Mouse (Mus musculus): ENCODE measurements at regions not wholly inside any gene's neighbourhood (a gene's known extent, or its start where the extent isn't known, plus 50 kb on each side); places are given as distances from the start of the nearest gene placed in this dataset.

DNA sequence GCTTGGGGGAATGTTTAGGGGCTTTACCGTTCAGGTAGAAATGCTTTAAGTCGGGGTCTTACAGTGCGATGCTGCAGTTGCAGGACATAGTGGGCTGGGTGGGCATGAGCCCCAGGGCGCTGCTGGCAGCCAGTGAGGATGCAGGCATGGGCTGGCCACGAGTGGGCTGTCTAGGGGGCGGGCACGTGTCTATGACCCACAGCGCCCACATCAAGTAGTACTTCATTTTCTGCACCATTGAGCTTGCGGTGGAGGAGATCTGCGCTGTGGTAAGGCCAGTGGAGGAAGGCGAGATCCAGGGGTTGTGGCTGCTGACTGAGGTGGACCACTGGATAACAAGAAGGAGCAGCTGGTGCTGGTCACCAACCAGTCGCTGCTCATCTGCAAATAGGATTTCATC is 52.4 kb upstream of the Olfr291 start:
- DNase-seq (ENCODE audit: low spot score): no peak

DNA sequence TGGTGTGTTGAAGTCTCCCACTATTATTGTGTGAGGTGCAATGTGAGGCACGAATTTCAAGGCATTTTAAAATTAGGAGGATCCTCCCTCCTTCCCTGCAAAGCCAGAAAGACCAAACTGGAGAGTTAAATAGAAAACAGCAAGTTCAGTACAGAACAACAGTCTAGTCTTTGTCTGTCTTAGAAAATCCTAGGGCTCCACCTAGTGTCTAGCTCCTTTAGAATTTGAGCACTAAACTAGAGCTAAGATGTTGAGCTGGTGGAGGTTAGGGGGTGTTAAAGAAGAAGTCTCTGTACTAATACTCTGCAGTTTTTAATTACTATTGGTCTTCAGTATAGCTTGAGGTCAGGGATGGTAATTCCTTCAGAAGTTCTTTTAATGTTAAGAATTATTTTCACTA is 58.7 kb upstream of the Olfr291 start:
- DNase-seq (ENCODE audit: low spot score): no peak

- peak; percentile 58 for DNase-seq (ENCODE audit: low spot score)
These were observed 74.0 kb upstream of the Olfr291 start for GRCm38 (mm10) chr7:84779276-84779825.

DNA sequence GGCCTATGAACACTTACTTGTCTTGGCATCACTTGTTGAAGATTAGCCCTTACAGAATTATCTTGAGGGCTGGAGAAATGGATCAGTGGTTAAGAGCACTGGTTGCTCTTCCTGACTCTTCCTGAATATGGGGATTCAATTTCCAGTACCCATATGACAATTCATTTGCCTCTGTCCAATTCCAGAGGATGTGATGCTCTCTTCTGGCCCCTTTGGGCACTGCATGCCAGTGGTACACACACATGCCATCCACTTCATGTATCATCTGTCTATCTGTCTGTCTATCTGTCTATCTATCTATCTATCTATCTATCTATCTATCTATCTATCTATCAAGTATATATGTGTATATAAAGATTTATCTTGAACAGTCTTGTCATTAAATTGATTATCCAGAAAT is 75.7 kb upstream of the Olfr291 start:
- no peak for DNase-seq (ENCODE audit: low spot score)

GRCm38 (mm10) chr7:84756261-84756660 is 66.5 kb upstream of the Zfand6 start:
- no peak for DNase-seq (ENCODE audit: low spot score)

DNA sequence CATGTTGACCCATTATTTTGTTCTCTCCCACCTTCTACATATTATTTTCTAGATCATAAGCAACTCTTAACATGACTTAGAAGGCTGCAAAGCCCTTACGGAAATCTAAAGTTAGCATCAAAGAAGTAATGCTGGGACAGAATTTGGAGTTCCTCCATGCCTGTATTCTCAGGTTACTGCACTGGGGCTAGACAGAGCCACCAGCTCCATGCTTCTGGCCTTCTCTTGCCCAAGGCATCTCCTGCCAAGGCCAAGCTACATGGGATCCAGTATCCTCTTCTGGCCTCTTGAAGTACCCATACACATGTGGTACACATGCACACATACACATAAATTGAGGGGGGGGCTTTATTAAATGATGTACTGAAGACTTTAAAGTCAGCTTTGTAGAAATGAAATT is 63.6 kb upstream of the Zfand6 start:
- no peak for DNase-seq (ENCODE audit: low spot score)

GRCm38 (mm10) chr7:84749434-84750301 is 59.9 kb upstream of the Zfand6 start:
- DNase-seq (ENCODE audit: low spot score): peak; percentile 14

- DNase-seq (ENCODE audit: low spot score): no peak
These were observed 58.1 kb upstream of the Zfand6 start for GRCm38 (mm10) chr7:84747847-84748246.

DNA sequence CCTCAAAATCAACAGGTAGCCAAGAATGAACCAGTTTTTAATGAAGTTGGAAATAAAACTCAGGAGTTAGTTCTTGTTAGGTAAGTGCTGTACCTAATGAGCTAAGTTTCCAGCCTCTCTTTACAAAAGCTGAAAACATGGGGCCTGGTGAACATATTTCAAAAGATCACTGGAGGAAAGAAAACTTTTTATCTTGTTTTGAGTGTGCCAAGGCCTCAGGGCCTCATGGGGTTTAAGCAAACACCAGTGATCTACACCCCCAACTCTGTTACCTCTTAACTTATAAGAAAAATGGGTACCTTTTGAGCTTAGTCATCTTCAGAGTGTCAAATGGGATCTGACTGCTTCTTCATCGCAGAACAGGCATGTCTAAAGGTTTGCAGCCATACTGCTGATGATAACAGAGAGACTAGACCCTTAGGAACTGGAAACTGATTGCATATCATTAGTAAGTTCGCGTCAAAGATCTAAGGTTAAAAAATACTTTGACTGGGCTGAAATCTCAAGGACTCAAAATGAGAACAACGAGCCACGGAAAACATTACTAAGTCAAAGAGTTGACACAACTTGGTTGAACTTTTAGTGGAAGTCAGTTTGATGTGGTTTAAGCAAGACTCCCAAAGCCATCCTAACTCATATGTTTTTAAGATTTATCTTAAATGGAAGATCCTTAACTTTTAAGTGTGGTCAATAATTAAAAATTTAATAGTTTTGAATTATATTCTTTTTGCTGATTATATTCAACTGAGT is 54.7 kb upstream of the Zfand6 start:
- DNase-seq (ENCODE audit: low spot score): no peak

DNA sequence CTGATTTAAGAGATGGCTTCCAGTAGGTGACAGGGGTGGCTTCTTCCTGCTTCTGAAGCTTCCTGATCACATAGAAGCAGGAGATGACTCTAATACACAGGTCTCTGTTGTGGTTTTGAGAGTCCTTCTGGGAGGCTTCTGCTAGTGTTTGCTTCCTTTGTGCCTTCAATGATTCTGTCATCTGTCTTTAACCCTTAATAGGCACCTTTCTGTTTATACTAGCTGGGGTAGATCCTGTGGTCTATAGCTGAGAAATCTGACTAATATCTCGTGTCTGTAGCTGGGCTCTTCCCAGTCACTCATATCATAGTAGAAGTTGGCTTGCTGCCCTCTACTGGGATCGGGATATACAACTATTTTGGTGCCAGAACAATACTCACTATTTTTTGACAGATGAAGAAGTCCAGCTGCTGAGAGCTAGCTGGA is 50.2 kb upstream of the Zfand6 start:
- no peak for DNase-seq (ENCODE audit: low spot score)
